Mouse (Mus musculus): Measurements from ENCODE around the gene Cdkn2d.

Cdkn2d gene

DNA sequence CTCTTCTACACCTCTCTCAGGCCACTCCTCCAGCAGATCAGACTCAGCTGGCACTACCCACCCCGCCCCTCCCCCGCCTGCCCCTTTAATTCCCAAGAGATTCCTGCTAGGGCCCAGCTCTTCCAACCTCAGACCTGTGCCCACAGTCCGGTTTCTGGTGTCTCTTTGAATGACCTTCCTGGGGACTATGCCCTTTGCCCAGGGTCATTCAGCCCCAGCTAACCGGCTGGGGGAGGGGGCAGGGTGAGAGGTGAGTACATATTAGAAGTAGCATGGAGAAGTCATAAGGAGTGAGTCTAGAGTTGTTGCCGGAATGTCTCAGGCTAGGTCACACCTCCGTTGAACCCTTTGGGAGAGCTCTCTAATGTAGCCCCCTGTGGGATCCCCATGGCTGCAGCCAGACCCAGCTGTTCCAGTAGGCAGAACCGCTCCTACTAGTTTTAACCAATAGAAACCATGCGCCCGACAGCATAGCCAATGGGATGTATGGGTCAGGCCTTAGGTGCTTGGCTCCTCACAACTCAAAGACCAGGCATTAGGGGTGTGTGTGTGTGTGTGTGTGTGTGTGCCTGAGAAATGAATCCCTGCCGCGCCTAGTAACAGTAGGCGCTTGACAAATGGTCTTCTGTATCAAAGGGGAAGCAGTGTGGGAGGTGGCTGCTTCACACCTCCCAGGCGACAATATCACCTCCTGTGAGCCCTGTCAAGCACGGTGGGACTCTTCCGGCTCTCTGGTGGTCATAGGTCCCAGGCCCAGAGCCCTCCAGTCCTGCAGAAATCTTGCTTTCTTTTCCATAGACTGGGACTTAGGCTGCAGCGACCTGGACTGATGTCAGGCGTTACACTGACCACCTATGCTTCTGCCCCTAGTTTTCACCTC lies 41.3 kb downstream of the Cdkn2d start:
- no peak for DNase-seq (ENCODE audit: extremely low read depth, insufficient read length, low spot score)

DNA sequence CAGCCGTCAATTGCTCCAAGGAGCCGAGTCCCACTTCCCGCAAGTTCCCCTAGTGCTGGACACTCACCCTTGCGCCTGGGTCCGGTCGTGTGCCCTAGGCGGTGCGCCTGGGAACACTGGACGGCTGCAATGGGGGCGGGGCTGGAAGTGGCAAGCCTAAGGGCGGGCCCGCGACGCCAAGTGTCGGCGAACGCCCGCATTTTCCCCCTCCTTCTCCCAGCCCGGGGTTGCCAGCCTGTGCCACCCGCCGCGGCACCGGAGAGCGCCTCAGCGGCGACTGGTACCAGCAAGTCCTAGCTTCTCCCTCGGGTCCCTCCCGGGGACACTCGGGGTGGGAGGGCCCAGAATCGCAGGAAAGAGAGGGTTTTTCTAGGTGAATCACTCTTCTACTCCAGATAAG lies 42.9 kb downstream of the Cdkn2d start, which contains the start of gene S1pr5:
Gene S1pr5 (minus strand): TSS at position 118 of the 400 bp plus-strand sequence.
- DNase-seq (ENCODE audit: extremely low read depth, insufficient read length, low spot score) = no peak

DNA sequence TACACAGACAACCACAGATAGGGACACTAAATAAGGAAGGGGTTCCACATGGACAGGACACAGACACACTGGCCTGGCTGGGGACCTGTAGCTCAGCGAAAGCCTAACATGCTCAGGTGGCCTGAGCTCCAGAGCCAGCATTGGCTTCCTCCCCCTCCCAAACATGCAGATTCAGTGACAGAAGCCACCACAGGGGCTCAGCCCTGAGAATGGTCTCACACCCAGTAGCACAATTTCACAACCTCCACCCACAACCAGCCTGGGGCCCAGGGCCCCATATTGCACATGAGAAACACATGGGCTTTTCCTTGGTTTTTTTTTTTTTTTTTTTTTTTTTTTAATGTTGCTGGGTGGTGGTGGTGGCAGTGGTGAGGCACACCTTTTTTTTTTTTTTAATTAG lies 44.9 kb downstream of the Cdkn2d start:
- DNase-seq (ENCODE audit: extremely low read depth, insufficient read length, low spot score) = no peak

DNA sequence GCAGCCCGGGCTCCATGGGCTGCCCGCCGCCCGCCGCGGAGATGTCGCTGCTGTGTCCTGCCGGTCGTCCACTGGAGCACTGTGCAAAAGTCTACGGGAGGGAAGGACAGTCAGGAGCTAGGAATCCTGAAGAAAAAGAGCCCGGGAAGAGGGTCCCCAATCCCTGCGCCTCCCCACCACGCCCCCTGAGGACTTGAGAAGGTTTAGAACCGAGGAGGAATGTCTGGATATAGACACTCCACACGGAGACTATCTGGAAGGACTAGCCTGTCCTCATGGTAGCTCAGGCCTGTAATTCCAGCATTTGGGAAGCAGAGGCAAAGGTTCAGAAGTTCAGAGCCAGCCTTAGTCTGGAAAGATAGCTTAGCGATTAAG lies 46.1 kb downstream of the Cdkn2d start:
- no peak for DNase-seq (ENCODE audit: extremely low read depth, insufficient read length, low spot score)

DNA sequence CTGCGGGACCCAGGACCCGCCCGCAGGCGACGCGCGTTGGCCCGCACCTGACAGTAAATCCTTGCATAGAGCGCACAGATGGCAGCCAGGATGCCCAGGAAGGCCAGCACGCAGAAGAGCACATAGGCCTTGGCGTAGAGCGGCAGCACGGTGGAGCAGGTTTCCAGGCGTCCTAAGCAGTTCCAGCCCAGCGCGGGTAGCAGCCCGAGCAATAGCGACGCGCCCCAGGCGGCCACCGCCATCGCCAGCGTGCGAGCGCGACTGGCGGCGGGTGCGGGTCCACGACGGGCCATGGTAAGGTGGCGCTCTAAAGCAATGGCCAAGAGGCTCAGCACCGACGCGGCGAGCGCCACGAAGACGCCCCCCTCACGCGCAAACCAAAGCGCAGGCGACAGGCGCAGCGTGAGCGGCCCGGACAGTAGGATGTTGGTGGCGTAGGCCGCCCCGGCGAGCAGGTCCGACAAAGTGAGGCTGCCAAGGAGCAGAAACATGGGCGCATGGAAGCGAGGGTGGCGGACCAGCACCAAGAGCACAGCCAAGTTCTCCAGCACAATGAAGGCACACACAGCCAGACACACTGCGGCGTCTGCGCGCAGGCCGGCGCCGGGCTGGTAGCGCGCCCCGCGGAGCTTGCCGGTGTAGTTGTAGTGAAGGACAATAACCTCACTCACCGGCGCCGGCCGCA lies 46.6 kb downstream of the Cdkn2d start:
- DNase-seq (ENCODE audit: extremely low read depth, insufficient read length, low spot score) = no peak

DNA sequence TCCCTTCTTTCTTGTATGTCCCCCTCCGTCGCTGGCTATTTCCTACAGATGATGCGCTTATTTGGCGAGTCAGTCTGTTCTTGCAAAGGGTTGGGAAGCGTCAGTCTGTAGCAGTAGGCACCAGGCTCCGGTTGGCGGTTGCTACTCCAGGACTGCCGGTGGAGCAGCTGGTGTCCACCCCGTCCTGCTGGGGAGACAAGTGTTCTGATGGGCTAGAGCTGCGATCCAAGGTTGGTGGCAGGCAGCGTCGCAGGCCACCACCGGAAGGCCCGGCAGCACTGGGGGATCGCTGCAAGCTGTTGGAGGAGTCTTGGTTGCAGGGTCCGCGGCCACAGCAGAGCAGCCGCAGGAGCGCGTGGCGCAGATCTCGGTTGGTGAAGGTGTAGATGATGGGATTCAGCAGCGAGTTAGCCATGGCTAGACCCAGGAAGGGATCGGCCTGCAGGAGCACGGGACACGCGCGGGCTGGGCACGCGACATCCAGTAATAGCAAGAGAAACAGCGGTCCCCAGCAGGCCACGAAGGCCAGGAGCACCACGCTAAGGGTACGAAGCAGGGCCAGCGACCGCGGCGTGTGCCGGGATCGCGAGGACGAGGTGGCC lies 47.3 kb downstream of the Cdkn2d start:
- no peak for DNase-seq (ENCODE audit: extremely low read depth, insufficient read length, low spot score)

DNA sequence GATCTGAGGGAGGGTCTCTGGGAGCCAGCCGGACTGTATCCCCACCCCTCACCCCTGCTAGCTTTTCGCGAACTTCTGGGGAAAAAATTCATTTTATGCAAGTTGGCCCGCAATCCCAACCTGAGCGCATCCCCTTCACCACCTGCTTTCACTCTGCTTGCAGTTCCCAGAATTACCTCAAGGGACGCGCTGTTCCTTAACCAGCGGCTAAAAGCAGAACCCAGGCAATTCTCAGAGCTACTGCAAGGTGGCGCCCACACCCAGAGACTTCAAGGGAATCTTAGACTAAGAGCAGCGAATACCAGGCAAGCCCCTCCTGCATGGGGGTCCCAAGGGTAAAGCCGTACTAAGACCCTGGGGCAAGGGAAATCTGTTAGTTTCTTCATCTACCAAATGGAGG lies 49.9 kb downstream of the Cdkn2d start:
- DNase-seq (ENCODE audit: extremely low read depth, insufficient read length, low spot score) = no peak

DNA sequence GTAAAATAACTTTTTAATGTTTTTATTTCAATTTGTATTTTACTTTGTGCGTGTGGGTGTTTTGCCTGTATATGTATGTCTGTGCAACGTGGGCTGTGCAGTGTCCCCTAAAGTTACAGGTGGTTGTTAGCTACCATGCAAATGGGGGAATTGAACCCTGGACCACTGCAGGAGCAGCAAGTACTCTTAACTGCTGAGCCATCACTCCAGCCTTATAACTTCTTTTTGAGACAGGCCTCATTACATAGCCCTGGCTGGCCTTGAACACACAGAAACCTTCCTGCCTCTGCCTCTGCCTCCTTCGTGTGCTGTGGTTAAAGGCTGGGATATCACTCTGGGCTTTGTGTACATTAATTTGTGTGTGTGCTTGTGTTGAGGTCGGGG lies 51.8 kb downstream of the Cdkn2d start:
- no peak for DNase-seq (ENCODE audit: extremely low read depth, insufficient read length, low spot score)

DNA sequence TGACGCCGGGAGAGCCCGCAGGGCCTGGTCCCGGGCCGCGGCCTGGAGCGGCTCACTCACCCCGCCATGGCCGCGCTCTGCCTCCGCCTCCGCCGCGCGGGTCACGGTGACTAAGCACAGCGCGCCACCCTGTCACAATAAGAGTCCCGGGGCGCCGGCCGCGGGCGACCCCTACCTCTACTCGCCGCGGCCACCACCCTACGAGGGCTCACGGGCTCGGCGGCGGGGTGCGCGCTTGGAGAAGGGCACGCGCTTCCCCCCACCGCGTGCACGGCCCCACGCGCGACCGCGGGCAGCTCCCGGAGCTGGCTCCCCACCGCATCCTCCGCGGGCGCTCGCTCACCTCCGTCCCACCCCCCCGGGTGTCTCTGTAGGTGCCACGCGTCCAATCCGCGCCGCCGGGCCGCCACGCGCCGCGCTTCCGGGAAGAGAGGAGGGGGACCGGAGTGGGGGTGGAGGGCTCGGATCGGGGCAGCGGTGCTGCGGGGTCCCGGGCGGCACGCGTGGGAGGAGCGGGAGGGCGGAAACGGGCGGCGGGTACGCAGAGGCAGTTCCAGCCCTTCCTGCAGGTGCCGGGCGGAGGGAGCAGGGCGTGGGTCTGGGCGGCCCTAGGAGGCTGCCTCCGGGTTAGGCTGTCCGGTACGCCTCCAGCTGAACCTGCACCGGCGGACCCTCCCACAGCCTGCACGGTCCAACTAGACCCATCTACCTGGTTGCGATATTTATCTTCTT lies 52.3 kb downstream of the Cdkn2d start, which contains the start of gene Keap1:
Gene Keap1 (minus strand): TSS at position 629 of the 732 bp plus-strand sequence.
- DNase-seq (ENCODE audit: extremely low read depth, insufficient read length, low spot score) = peak; percentile 79

Measured in 3134 (cell line).